8 mouse cellular contexts compared by ENCODE assay signal in genomic region chr3:101047586-101048275, GRCm38 (mm10). TPM values are rescaled to one million over a fixed set of nuclear protein-coding genes. Genes with fewer than 3 reads are reported as not detected.
DNase-seq lines count a peak whose midpoint lies in the region; ATAC-seq and TF ChIP-seq lines count a peak whose summit lies in the region.

No protein-coding gene starts in this region.

- TF ChIP-seq CTCF in layer of hippocampus, adult 2 months (conservative IDR thresholded peaks at IDR 0.05): no peak

- no peak overlapping the region for H3K27ac ChIP-seq in liver, embryonic 16.5 days (ENCODE audit: low read length)
- no peak overlapping the region for H3K27ac ChIP-seq in liver, embryonic 12.5 days
- H3K27ac ChIP-seq in layer of hippocampus, adult 2 months: no peak overlapping the region

- H3K4me3 ChIP-seq in liver, embryonic 16.5 days (ENCODE audit: low read depth, low read length): no peak overlapping the region
- H3K4me3 ChIP-seq in liver, embryonic 12.5 days: no peak overlapping the region
- H3K4me3 ChIP-seq in layer of hippocampus, adult 2 months: no peak overlapping the region

- no peak overlapping the region for H3K9ac ChIP-seq in liver, embryonic 16.5 days (ENCODE audit: low read depth, low read length)
- H3K9ac ChIP-seq in liver, embryonic 12.5 days: no peak overlapping the region

- WGBS in liver, embryonic 16.5 days (ENCODE audit: insufficient replicate concordance): 64% methylated on average over 15 of the region's 15 CpGs
- 72% methylated on average over 15 of the region's 15 CpGs for WGBS in liver, embryonic 12.5 days (ENCODE audit: insufficient replicate concordance)

- no peaks in the 10 kb centered on the region for H3K27me3 ChIP-seq in liver, embryonic 16.5 days (ENCODE audit: control insufficient read depth, insufficient read depth, low read depth, low read length)
- H3K27me3 ChIP-seq in liver, embryonic 12.5 days (replicated peaks): no peaks in the 10 kb centered on the region

- DNase-seq in adrenal gland, adult 8-10 months: peak; percentile 72
- peak; percentile 59 to 70 for DNase-seq in gastrocnemius, adult 8-10 months (ENCODE audit: low spot score in 2 of 2)
- peak; percentile 75 to 80 for DNase-seq in layer of hippocampus, adult 2 months (ENCODE audit: low spot score in 2 of 2)
- peak; percentile 91 for DNase-seq in lung, postnatal 36 days
- no peak for DNase-seq in natural killer cell, adult 2 months (ENCODE audit: low spot score in 2 of 2)

- no peaks in the 10 kb centered on the region for H3K4me1 ChIP-seq in liver, embryonic 16.5 days (ENCODE audit: control insufficient read depth, low read depth, low read length)
- no peaks in the 10 kb centered on the region for H3K4me1 ChIP-seq in liver, embryonic 12.5 days

- H3K4me2 ChIP-seq in liver, embryonic 16.5 days (ENCODE audit: low read depth, low read length): no peak overlapping the region
- no peak overlapping the region for H3K4me2 ChIP-seq in liver, embryonic 12.5 days

- no peaks in the 10 kb centered on the region for H3K36me3 ChIP-seq in liver, embryonic 16.5 days (ENCODE audit: control insufficient read depth, insufficient read depth)
- peaks cover 3% of the 10 kb centered on the region for H3K36me3 ChIP-seq in liver, embryonic 12.5 days

- no peaks in the 10 kb centered on the region for H3K9me3 ChIP-seq in liver, embryonic 16.5 days (replicated peaks; ENCODE audit: control insufficient read depth, low read length)
- no peaks in the 10 kb centered on the region for H3K9me3 ChIP-seq in liver, embryonic 12.5 days (replicated peaks)

- ATAC-seq in liver, embryonic 16.5 days (ENCODE audit: low read depth): peak; percentile 56; the same call in 1 of the 2 replicates
- no peak for ATAC-seq in liver, embryonic 12.5 days
- ATAC-seq in megakaryocyte-erythroid progenitor cell, adult 5-6 weeks (replicated peaks; ENCODE audit: low FRiP score, low TSS enrichment, poor library complexity, severe bottlenecking): no peak

RNA-seq across cellular contexts. Expression of gene Cd101, which starts 18.4 kb away (rescaled TPM):
- polyA plus RNA-seq in liver, embryonic 16.5 days (2015; fragmentation: Nextera tagmentation; extraction: Ambion mirVana): 0.04 and 0.09 TPM in 2 replicates
- 0.04 and 0.08 TPM in 2 replicates for polyA plus RNA-seq in liver, embryonic 12.5 days (2016; fragmentation: Nextera tagmentation; extraction: Ambion mirVana)
- under 1 TPM; 0.19 to 0.46 (median 0.34) TPM for total RNA-seq in adrenal gland, adult 8-10 months (2022)
- total RNA-seq in gastrocnemius, adult 8-10 months (2022): under 1 TPM in 1 of 4 experiments, not detected in 3; 0.24 TPM
- total RNA-seq in layer of hippocampus, adult 2 months (2021): under 1 TPM; 0.38 to 0.42 TPM
- 0.15 TPM in 1 of 2 replicates, not detected in the other for total RNA-seq in megakaryocyte-erythroid progenitor cell, adult 5-6 weeks (2014; fragmentation: Nextera tagmentation)
- total RNA-seq in megakaryocyte-erythroid progenitor cell, adult 5-6 weeks (2017): 0.30 TPM in 1 of 2 replicates, not detected in the other

Comparison
In these comparisons a context has a peak if more than half of its experiments do, and no peak if none do; other contexts are left out.
1. DNase-seq: peak in adrenal gland, adult 8-10 months (single experiment), gastrocnemius, adult 8-10 months (2 of 2), layer of hippocampus, adult 2 months (2 of 2) and lung, postnatal 36 days (single experiment); none in natural killer cell, adult 2 months (0 of 2).